Mouse (Mus musculus) embryo, embryonic 11.5 days (tissue): Measurements from ENCODE around the gene Txndc17.
A peak's percentile ranks its signal among the peaks of the same experiment; 100 is the strongest.

Experiments
- DNase-seq: peaks from one replicate; pipeline ENCODE4 v3.0.0-alpha.2; 2012; ENCODE audit warnings: low read depth, low spot score

The Txndc17 gene

DNA sequence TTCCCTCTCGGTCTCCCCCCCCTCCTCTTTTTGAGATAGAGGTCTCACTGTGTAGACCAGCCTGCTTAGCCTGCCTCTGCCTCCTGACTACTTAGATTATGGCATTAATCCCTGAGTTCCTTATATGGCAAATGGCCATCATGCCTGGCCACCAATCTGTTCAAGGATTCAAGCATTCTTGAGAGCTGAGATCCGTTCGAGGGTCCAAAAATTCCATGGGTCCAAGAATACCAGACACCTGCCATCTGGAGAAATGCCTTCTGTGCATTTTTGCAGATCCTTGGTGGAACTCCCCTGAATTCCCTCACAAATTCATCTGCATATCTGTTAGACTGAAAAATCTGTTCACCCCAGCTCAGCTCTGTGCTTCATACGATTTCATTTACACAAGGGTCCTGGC, 16.1 kb downstream of the Txndc17 start:
- DNase-seq: no peak

DNA sequence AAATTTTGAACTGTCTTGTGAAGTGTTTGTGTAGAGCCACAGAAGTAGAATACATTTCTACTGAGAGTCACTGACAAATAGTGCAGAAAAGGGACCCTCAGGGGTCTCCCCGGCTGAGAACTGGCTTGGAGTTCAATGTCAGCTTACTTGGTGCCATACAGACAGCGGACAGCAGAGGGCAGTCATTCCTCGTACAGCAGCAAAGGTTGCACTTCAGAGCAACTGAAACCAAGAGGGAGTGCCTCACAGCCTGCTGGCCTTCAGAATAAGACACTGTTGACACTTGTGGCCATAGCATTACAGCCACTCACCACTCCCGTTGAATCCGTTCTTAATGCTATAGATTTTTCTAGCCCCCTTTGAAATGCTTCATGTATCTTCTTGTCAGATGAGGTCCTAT, 17.5 kb downstream of the Txndc17 start:
- peak; percentile 60 for DNase-seq

DNA sequence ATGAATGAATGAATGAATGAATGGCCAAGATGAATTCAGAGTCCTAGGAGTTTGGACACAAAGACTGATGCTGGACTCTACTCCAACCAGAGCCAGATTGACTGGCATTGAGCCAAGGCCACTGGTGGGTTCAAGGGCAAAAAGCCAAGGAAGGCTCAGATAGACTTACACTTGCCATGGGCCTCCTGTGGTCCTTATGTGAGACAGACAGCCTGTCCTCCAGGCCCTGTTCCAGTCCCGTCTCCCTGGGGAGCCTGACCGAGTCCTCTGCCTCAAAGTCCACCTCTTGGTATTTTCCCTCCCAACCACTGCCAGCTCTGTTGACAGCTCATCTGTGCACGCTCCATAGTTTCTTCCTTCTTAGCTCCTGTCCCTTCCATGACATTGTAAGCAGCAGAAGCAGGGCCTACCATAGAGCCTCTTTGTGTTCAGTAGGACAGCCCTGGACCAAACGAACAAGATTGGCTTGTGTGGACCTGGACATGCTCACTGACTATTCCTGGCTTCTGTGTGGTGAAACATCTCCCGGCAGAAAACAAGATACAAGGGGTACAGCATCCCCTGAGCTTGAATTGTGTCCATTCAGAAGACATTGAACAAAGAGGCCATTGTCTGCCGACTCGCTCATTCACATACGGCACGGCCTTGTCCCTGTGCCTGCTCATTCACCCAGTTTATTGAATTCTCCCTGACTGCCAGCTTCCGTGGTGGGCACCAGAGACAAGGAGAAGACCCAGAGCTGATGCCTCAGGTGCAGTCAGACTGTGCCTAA, 18.9 kb downstream of the Txndc17 start:
- DNase-seq: no peak

DNA sequence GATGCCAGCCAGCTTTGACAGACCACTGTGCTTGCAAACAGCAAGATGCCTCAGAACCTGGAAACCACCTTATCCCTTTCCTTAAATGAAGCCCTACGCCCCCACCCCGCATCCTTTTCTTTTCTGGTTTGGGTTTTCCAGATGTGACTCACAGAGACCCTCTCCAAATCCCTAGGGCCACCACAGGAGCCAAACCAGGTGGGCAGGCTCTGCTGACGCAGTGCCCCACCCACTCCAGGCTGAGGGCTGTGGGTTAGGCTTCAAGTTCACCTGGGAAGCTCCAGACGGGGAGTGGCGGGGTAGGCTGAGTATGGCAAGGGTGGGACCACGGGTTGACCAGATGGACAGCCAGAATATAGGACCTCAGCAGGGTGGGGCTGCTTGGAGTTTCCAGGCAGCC, 19.6 kb downstream of the Txndc17 start:
- DNase-seq: no peak

DNA sequence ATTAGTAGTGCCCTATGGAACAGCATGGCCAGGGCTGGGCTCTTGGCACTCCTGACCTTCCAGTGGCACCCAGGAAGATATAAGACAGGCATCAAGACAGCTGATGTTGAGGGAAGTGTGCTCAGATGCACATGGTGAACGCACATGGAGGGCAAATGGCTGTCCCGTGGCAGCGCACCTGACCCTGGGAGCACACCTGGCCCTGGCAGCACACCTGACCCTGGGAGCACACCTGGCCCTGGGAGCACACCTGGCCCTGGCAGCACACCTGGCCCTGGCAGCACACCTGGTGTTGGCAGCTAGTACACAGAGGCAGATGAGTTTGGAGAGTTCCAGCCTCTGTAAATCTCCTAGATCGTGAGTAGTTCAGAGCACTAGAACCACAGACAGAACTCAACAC, 21.2 kb downstream of the Txndc17 start:
- DNase-seq: no peak

DNA sequence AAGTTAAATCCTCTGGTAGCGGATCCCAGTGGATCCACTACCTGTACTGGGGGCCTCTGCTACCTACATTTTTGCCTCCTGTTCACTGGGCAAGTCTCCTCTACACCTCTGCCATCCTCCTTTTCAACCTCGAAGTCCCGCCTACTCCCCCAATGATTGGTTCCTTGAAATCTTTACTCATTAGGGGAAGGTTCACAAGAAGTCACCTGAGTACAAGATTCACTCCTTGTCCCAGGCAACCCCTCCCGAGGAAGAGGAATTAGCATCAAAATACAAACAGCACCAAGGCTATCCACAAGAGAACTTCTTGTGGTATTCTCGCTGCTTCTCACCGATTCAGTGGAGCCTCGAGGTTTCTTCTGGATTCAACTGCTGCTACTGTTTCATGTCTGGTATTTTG, 24.7 kb downstream of the Txndc17 start:
- DNase-seq: no peak

DNA sequence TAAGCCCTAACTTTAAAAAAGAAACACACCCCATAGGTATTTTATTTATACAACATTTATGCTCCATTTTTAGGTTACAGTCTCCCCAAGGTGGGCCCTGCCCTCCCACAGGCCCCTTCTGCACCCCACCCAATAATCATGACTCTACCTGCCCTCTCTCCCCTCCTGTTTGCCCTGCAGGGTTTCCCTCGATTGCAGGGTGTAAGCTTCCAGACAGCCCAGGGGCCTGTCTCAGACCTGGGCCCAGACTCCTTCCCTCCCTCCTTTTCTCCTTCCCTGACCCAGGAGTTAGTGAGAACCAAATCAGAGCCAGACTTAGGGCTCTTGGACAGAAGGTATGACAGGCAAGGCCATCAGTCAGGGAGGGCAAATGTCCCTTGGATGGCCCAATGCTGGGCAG, 25.6 kb downstream of the Txndc17 start:
- no peak for DNase-seq

DNA sequence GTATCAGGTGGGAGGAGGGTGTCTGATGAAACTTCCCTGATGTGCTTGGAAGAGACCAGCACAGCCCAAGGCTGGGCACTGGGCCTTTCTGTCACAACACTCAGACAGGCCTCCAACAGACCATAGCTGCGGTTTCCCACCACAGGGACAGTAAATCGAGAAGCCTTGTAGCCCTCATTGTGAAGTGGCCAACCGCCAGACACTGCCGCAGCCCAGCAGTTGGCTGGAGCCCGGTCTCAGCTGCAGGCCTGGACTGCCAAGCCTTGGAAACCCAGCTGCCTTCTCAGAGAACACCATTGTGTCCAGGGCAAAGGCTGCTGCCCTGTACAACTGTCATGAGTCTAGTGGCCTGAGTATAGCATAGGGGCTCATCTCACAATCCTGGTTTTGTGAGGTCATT, 26.7 kb downstream of the Txndc17 start:
- no peak for DNase-seq

DNA sequence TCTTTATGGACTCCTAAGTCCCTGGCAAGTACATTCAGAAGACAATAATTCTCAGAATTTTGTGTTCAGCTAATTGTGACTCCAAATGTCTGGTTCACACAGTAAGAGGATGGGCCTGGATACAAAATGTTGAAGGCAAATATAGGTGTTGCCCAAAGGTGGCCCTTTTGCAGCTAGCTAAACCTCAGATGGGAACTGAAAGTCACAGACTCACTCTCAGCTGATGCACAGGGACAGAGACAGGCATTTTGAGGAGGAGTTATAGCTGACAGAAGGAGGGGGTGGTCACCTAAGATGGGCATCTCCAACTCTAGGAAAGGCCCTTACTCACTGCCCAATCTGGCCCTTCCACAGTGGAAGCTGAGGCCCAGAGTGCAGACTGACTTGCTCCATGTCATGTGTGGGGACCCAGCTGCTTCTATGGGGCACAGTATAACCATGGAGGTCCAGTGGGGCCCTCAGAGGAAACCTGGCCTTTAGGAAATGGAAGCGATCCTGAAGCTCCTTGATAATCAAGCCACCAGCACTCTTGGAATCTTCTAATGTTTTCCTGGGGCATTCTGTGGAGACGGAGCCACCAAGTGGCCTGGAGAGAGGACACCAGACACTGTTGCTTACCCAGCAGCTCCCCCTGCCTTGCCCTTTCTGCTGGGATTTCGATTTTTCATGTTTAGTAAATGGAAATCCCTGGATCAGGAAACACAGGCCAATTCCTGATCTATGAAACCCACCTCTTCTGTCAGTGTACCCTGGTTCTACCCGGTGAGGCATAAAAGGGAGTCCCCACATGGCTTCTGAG, 32.9 kb downstream of the Txndc17 start:
- no peak for DNase-seq

DNA sequence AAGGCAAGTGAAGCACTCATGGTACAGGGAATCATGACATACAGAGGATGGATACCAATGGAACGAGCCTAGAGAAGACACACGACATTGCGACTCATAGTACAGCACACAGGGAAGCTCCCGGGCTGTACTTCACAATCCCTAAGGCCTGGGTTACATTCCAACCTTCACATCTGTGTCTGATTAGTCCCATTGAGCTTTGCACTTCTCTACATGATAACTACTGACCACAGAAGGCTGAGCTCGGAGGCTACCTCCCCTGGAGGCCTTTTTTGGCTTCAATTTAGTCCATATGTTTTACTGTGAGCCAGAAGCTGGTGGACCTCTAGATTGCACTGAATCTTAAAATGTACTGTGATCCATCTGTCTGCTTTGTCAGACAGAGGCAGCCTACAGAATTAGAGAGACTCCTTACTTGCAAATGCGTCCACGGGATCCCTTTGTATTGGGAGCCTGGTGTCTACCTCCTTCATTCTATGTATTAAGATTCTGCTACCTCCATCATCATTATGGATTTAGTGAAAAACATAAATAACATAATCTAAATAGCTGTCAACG, 37.9 kb downstream of the Txndc17 start:
- DNase-seq: no peak

DNA sequence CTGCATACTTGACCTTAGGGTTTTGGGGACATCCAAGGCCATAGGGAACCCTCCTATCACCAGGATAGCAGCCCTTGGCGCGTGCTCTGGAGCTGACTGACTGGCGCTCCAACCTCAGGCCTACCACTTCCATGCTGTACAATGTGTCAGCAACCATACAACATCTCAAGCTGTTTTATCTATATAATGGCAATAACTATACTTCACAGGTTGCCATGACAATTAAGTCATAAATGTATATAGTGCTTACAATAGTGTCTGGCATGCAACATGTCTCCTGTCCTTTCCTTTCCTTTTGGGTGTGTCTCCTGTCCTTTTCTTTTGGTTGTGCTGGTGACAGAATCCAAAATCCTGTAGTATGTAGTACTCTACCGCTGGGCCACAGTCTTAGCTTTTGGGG, 48.3 kb downstream of the Txndc17 start:
- DNase-seq: no peak

DNA sequence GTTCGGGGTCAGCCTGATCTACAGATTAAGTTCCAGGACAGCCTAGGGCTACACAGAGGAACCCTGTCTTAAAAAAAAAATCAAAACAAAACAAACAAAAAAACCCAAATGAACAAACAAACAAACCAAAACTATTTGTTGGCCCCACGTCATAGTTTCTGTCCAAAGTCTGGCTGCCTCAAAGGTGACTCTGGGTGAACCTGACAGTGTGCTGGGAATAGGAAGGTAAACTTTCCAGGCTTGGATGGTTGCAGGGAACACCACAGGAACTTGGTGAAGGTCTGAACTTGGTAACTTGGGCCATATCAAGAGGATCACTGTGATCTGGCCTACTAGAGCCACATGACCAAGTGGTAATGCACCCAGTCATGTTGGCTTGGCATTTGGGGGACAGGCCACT, 49.1 kb downstream of the Txndc17 start:
- no peak for DNase-seq
